Mouse (Mus musculus): ENCODE data around the gene Tacc3. TPM values are rescaled to one million over a fixed set of nuclear protein-coding genes. Genes with fewer than 3 reads are reported as not detected.

Tacc3 gene
- total and polyA plus RNA-seq, 2 experiments from 2014 or later: 30.0 to 39.0 TPM

- Histone ChIP-seq H3K4me2 (ENCODE audit: low read depth, low read length) (no peak overlapping the region), H3K27ac (no peak overlapping the region), H3K36me3 (ENCODE audit: insufficient read depth, low read length) (peaks cover 17% of the 10 kb centered on the region), H3K9ac (replicated peaks; ENCODE audit: low read length) (no peak overlapping the region), H3K9me3 (ENCODE audit: low read length) (no peaks in the 10 kb centered on the region), H3K27me3 (ENCODE audit: insufficient read depth, low read length) (no peaks in the 10 kb centered on the region), H3K4me3 (ENCODE audit: low read length) (no peak overlapping the region), H3K4me1 (ENCODE audit: insufficient read depth, low read length) (no peaks in the 10 kb centered on the region)
- no peak for TF ChIP-seq CTCF (IDR thresholded peaks at IDR 0.05; ENCODE audit: low read depth)
- ATAC-seq (no peak), DNase-seq (ENCODE audit: low spot score) (no peak)
- WGBS: 67% methylated on average over 3 of the region's 3 CpGs
Measured at GRCm38 (mm10) chr5:33637606-33638350, 20.1 kb upstream of the Tacc3 start.

DNA sequence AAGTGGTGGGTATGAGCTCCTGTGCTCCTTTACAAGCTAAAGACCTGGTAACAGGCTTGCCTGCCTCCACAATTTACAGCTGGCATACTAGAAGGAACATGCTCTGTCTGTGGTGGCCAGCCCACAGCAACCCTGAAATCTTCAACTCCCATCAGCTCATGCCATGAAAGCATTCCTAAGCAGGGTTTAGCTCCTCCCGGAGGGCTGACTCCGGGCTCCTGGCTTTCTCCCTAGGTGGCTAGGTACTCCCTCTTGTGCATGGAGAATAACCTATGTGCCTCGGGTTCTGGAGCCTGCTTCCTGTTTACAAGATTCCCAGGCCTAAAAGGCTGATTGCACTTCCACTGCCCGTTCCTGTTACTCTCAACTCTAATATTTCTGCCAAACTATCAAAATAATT lies 19.1 kb upstream of the Tacc3 start:
- H3K27me3 ChIP-seq (ENCODE audit: insufficient read depth, low read length): no peaks in the 10 kb centered on the region
- peaks cover 26% of the 10 kb centered on the region for H3K36me3 ChIP-seq (ENCODE audit: insufficient read depth, low read length)
- no peak overlapping the region for H3K27ac ChIP-seq
- H3K4me2 ChIP-seq (ENCODE audit: low read depth, low read length): no peak overlapping the region
- no peak overlapping the region for H3K4me3 ChIP-seq (ENCODE audit: low read length)
- no peaks in the 10 kb centered on the region for H3K4me1 ChIP-seq (ENCODE audit: insufficient read depth, low read length)
- no peak for TF ChIP-seq CTCF (IDR thresholded peaks at IDR 0.05; ENCODE audit: low read depth)
- 69% methylated on average over 4 of the region's 4 CpGs for WGBS
- no peak for ATAC-seq
- H3K9me3 ChIP-seq (ENCODE audit: low read length): no peaks in the 10 kb centered on the region
- no peak overlapping the region for H3K9ac ChIP-seq (replicated peaks; ENCODE audit: low read length)
- no peak for DNase-seq (ENCODE audit: low spot score)

- H3K27ac ChIP-seq: no peak overlapping the region
- no peaks in the 10 kb centered on the region for H3K27me3 ChIP-seq (ENCODE audit: insufficient read depth, low read length)
- 34% methylated on average over 3 of the region's 3 CpGs for whole genome bisulfite sequencing
- H3K4me3 ChIP-seq (ENCODE audit: low read length): no peak overlapping the region
- H3K9ac ChIP-seq (replicated peaks; ENCODE audit: low read length): no peak overlapping the region
- ATAC-seq (peak; percentile 29; the same call in 1 of the 2 replicates), DNase-seq (ENCODE audit: low spot score) (peak; percentile 74)
- H3K36me3 ChIP-seq (ENCODE audit: insufficient read depth, low read length): peaks cover 36% of the 10 kb centered on the region
- H3K4me1 ChIP-seq (ENCODE audit: insufficient read depth, low read length): no peaks in the 10 kb centered on the region
- H3K4me2 ChIP-seq (ENCODE audit: low read depth, low read length): no peak overlapping the region
- TF ChIP-seq CTCF (IDR thresholded peaks at IDR 0.05; ENCODE audit: low read depth): peak; percentile 80
- no peaks in the 10 kb centered on the region for H3K9me3 ChIP-seq (ENCODE audit: low read length)
Measured at GRCm38 (mm10) chr5:33640652-33641051, 17.3 kb upstream of the Tacc3 start.

GRCm38 (mm10) chr5:33651017-33651416 lies 6.9 kb upstream of the Tacc3 start:
- Histone ChIP-seq H3K9ac (replicated peaks; ENCODE audit: low read length) (peak overlapping the region; percentile 70), H3K27me3 (ENCODE audit: insufficient read depth, low read length) (no peaks in the 10 kb centered on the region), H3K4me2 (ENCODE audit: low read depth, low read length) (peak overlapping the region; percentile 71), H3K4me3 (ENCODE audit: low read length) (peak overlapping the region; percentile 67), H3K4me1 (ENCODE audit: insufficient read depth, low read length) (peaks cover 9% of the 10 kb centered on the region), H3K9me3 (ENCODE audit: low read length) (no peaks in the 10 kb centered on the region), H3K36me3 (ENCODE audit: insufficient read depth, low read length) (peaks cover 28% of the 10 kb centered on the region), H3K27ac (peak overlapping the region; percentile 99; the same call in 1 of the 2 replicates)
- TF ChIP-seq CTCF (IDR thresholded peaks at IDR 0.05; ENCODE audit: low read depth): no peak
- DNase-seq (ENCODE audit: low spot score) (peak; percentile 15), ATAC-seq (no peak)
- WGBS: 16% methylated on average over 2 of the region's 2 CpGs

- WGBS: 1% methylated on average over 11 of the region's 11 CpGs
- H3K4me3 ChIP-seq (ENCODE audit: low read length): peak overlapping the region; percentile 67
- H3K27me3 ChIP-seq (ENCODE audit: insufficient read depth, low read length): no peaks in the 10 kb centered on the region
- peaks cover 11% of the 10 kb centered on the region for H3K4me1 ChIP-seq (ENCODE audit: insufficient read depth, low read length)
- ATAC-seq: no peak
- H3K9me3 ChIP-seq (ENCODE audit: low read length): no peaks in the 10 kb centered on the region
- no peak for DNase-seq (ENCODE audit: low spot score)
- H3K36me3 ChIP-seq (ENCODE audit: insufficient read depth, low read length): peaks cover 25% of the 10 kb centered on the region
- peak overlapping the region; percentile 71 for H3K4me2 ChIP-seq (ENCODE audit: low read depth, low read length)
- peak overlapping the region; percentile 99 for H3K27ac ChIP-seq
- peak overlapping the region; percentile 70 for H3K9ac ChIP-seq (replicated peaks; ENCODE audit: low read length)
- TF ChIP-seq CTCF (IDR thresholded peaks at IDR 0.05; ENCODE audit: low read depth): no peak
Measured at GRCm38 (mm10) chr5:33651541-33651920, 6.4 kb upstream of the Tacc3 start.

DNA sequence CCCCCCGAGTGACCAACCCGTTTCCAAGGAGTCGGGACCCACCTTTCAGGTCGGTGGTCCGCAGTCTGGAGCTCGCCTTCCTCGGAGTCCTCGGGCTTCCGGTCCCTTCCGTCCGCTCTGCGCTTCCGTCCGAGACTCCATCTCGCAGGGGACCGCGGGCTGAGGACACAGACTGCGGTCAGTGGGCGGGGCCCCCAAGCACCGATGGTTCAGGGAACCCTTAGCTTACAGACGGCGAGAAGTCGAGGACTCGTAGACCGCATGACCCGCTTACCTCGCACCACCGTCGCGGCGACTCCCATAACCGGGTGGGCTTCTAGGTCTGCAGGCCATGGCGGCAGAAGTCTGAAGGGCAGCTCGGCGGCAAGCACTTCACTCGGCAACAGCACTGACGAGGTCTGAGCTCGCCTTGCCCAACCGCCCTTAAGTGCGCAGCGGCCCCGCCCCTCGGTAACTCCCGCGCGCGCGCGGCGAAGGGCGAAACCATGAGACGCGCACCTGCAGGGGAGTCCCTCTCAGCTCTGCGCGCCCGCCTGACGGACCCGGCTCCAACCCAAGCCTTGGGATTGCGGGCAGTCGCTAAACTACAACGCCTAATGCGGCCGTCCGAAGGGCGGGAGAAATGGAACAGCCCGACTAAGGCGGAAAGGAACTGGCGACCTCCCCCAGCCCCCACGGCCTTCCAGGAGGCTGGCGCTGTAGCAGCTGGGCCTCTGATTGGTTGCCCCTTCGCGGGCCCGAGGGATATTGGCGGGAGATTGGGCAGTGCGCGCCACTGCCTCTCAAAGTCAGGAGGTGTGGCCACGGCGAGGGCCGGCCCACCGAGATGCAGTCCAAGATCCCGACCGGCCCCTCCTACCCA lies 5.8 kb upstream of the Tacc3 start, which contains the start of gene Slbp:
Gene Slbp, minus strand, starts transcription at position 654 of the 862 bp plus-strand sequence.
- WGBS: under 1% methylated on average over 79 of the region's 82 CpGs
- no peak; the same call in 1 of the 2 replicates for TF ChIP-seq CTCF (IDR thresholded peaks at IDR 0.05; ENCODE audit: low read depth)

More for the DNA sequence above, 5.8 kb upstream of the Tacc3 start, which contains the start of gene Slbp:
- H3K4me1 ChIP-seq (ENCODE audit: insufficient read depth, low read length): peaks cover 16% of the 10 kb centered on the region
- peak within 1 kb of the TSS; percentile 99 for H3K27ac ChIP-seq
- peak within 1 kb of the TSS; percentile 67 for H3K4me3 ChIP-seq (ENCODE audit: low read length)
- peak within 1 kb of the TSS; percentile 71 for H3K4me2 ChIP-seq (ENCODE audit: low read depth, low read length)
- DNase-seq (ENCODE audit: low spot score) (peak; percentile 98), ATAC-seq (peak; percentile 97)
- peak within 1 kb of the TSS; percentile 70 for H3K9ac ChIP-seq (replicated peaks; ENCODE audit: low read length)
- H3K9me3 ChIP-seq (ENCODE audit: low read length): no peaks in the 10 kb centered on the region
- H3K36me3 ChIP-seq (ENCODE audit: insufficient read depth, low read length): peaks cover 23% of the 10 kb centered on the region
- H3K27me3 ChIP-seq (ENCODE audit: insufficient read depth, low read length): no peaks in the 10 kb centered on the region
